Mouse (Mus musculus): ENCODE results near the gene Gm21954. TPM values are rescaled to one million over a fixed set of nuclear protein-coding genes. Genes with fewer than 3 reads are reported as not detected.

Gene Gm21954
- total RNA-seq, 2 experiments from 2014 or later, result not detected

GRCm38 (mm10) chr3:55462904-55463668, 8.9 kb downstream of the Gm21954 start:
- DNase-seq (ENCODE audit: low spot score in 2 of 2), result no peak

GRCm38 (mm10) chr3:55461685-55462655, 10.0 kb downstream of the Gm21954 start:
- DNase-seq (ENCODE audit: low spot score in 2 of 2), result no peak

GRCm38 (mm10) chr3:55461092-55461491, 10.9 kb downstream of the Gm21954 start:
- DNase-seq (ENCODE audit: low spot score in 2 of 2), result no peak

GRCm38 (mm10) chr3:55452464-55452863, 19.5 kb downstream of the Gm21954 start:
- DNase-seq (ENCODE audit: low spot score in 2 of 2), result no peak

- DNase-seq (ENCODE audit: low spot score in 2 of 2), result no peak
Measured at GRCm38 (mm10) chr3:55451877-55452276, 20.1 kb downstream of the Gm21954 start.

GRCm38 (mm10) chr3:55451035-55451434, 21.0 kb downstream of the Gm21954 start:
- no peak for DNase-seq (ENCODE audit: low spot score in 2 of 2)

- no peak for DNase-seq (ENCODE audit: low spot score in 2 of 2)
Measured at GRCm38 (mm10) chr3:55449148-55449547, 22.9 kb downstream of the Gm21954 start.

GRCm38 (mm10) chr3:55447486-55448460, 24.2 kb downstream of the Gm21954 start:
- no peak for DNase-seq (ENCODE audit: low spot score in 2 of 2)

- DNase-seq (ENCODE audit: low spot score in 2 of 2), result no peak
Measured at GRCm38 (mm10) chr3:55446681-55447080, 25.3 kb downstream of the Gm21954 start.

GRCm38 (mm10) chr3:55443725-55444124, 28.3 kb downstream of the Gm21954 start:
- DNase-seq (ENCODE audit: low spot score in 2 of 2), result no peak

GRCm38 (mm10) chr3:55443271-55443670, 28.7 kb downstream of the Gm21954 start:
- no peak for DNase-seq (ENCODE audit: low spot score in 2 of 2)

- DNase-seq (ENCODE audit: low spot score in 2 of 2), result no peak
Measured at GRCm38 (mm10) chr3:55442012-55442645, 29.9 kb downstream of the Gm21954 start.

GRCm38 (mm10) chr3:55440342-55440741, 31.7 kb downstream of the Gm21954 start:
- no peak for DNase-seq (ENCODE audit: low spot score in 2 of 2)

- DNase-seq (ENCODE audit: low spot score in 2 of 2), result no peak
Measured at GRCm38 (mm10) chr3:55438824-55439446, 33.1 kb downstream of the Gm21954 start.

- DNase-seq (ENCODE audit: low spot score in 2 of 2), result no peak
Measured at GRCm38 (mm10) chr3:55434276-55434675, 37.7 kb downstream of the Gm21954 start.

GRCm38 (mm10) chr3:55431223-55431622, 40.8 kb downstream of the Gm21954 start:
- DNase-seq (ENCODE audit: low spot score in 2 of 2), result no peak

- no peak for DNase-seq (ENCODE audit: low spot score in 2 of 2)
Measured at GRCm38 (mm10) chr3:55430022-55430549, 41.9 kb downstream of the Gm21954 start.

GRCm38 (mm10) chr3:55423640-55424397, 48.2 kb downstream of the Gm21954 start:
- DNase-seq (ENCODE audit: low spot score in 2 of 2), result no peak

Data from adrenal gland, postnatal 4 days (tissue).